Mouse (Mus musculus) hindbrain, embryonic 15.5 days (tissue): ENCODE measurements around the gene Fchsd2. TPM values are rescaled to one million over a fixed set of nuclear protein-coding genes. Genes with fewer than 3 reads are reported as not detected.
A peak's percentile ranks its signal among the peaks of the same experiment; 100 is the strongest.

Experiments
- ATAC-seq: fragments of 200-750 bp; cut with Nextera tagmentation; 2 replicates; pipeline ENCODE4 v1.8.0; 2017; ENCODE audit warnings: low read depth, moderate number of reproducible peaks, moderate TSS enrichment; ENCODE audit not compliant: low FRiP score
- H3K27ac ChIP-seq: fragments of 300-500 bp; sonication (generic); replicated peaks from 2 replicates; pipeline ENCODE4 v1.5.1; 2015; ENCODE audit warnings: mild to moderate bottlenecking, inconsistent platforms
- H3K27me3 ChIP-seq: fragments of 300-500 bp; sonication (generic); 2 replicates; pipeline ENCODE4 v1.6.1; 2015; ENCODE audit warnings: control low read depth, inconsistent platforms
- H3K36me3 ChIP-seq: fragments of 300-500 bp; sonication (generic); 2 replicates; pipeline ENCODE4 v1.6.1; 2015; ENCODE audit warnings: control low read depth, inconsistent platforms
- H3K4me1 ChIP-seq: fragments of 300-500 bp; sonication (generic); replicated peaks from 2 replicates; pipeline ENCODE4 v1.6.1; 2015; ENCODE audit warnings: control low read depth, inconsistent platforms
- H3K4me2 ChIP-seq: fragments of 300-500 bp; sonication (generic); 2 replicates; pipeline ENCODE4 v1.6.1; 2015; ENCODE audit warnings: moderate library complexity, mild to moderate bottlenecking, inconsistent platforms
- H3K4me3 ChIP-seq: fragments of 300-500 bp; sonication (generic); 2 replicates; pipeline ENCODE4 v1.5.1; 2015; ENCODE audit warnings: mild to moderate bottlenecking, inconsistent platforms
- H3K9ac ChIP-seq: fragments of 300-500 bp; sonication (generic); 2 replicates; pipeline ENCODE4 v1.6.1; 2015; ENCODE audit warnings: inconsistent platforms
- H3K9me3 ChIP-seq: fragments of 300-500 bp; sonication (generic); 2 replicates; pipeline ENCODE4 v1.6.1; 2016; ENCODE audit warnings: control low read depth, inconsistent platforms
- WGBS: fragments of 180-500 bp; shearing (Covaris S2); methylation state at CpG from one replicate; pipeline ENCODE4 v1.1.7; 2015; 5-methylcytosine and 5-hydroxymethylcytosine counted together
- polyA plus RNA-seq: library from polyadenylated mRNA; unstranded; fragments of >200 nt; fragmentation: Nextera tagmentation; extraction: Ambion mirVana; gene quantifications from 2 replicates; pipeline ENCODE4 v1.2.1, GENCODE M21; 2015

The Fchsd2 gene
- polyA plus RNA-seq, 1 experiment from 2014 or later: 40.5 TPM

- Histone ChIP-seq H3K4me1 (peaks cover 4% of the 10 kb centered on the region), H3K9me3 (no peaks in the 10 kb centered on the region), H3K27me3 (no peaks in the 10 kb centered on the region), H3K9ac (no peak overlapping the region), H3K36me3 (no peaks in the 10 kb centered on the region), H3K4me2 (no peak overlapping the region), H3K4me3 (no peak overlapping the region), H3K27ac (no peak overlapping the region)
- ATAC-seq: no peak
- 85% methylated on average over 4 of the region's 4 CpGs for WGBS
Measured at GRCm38 (mm10) chr7:101163878-101164277, 71.2 kb downstream of the Fchsd2 start.

- no peaks in the 10 kb centered on the region for H3K9me3 ChIP-seq
- H3K4me3 ChIP-seq: no peak overlapping the region
- peak; percentile 69; the same call in 1 of the 2 replicates for ATAC-seq
- H3K9ac ChIP-seq: no peak overlapping the region
- WGBS: 32% methylated on average over 2 of the region's 2 CpGs
- no peaks in the 10 kb centered on the region for H3K27me3 ChIP-seq
- H3K27ac ChIP-seq: no peak overlapping the region
- H3K4me2 ChIP-seq: no peak overlapping the region
- no peaks in the 10 kb centered on the region for H3K4me1 ChIP-seq
- no peaks in the 10 kb centered on the region for H3K36me3 ChIP-seq
Measured at GRCm38 (mm10) chr7:101166568-101166967, 73.9 kb downstream of the Fchsd2 start.

- no peaks in the 10 kb centered on the region for H3K9me3 ChIP-seq
- no peak overlapping the region for H3K4me2 ChIP-seq
- no peak for ATAC-seq
- peaks cover 3% of the 10 kb centered on the region; the same call in 1 of the 2 replicates for H3K4me1 ChIP-seq
- no peak overlapping the region for H3K4me3 ChIP-seq
- no peak overlapping the region for H3K27ac ChIP-seq
- H3K36me3 ChIP-seq: no peaks in the 10 kb centered on the region
- H3K27me3 ChIP-seq: no peaks in the 10 kb centered on the region
- 52% methylated on average over 3 of the region's 3 CpGs for WGBS
- no peak overlapping the region for H3K9ac ChIP-seq
Measured at GRCm38 (mm10) chr7:101170482-101170881, 77.8 kb downstream of the Fchsd2 start.

- H3K9me3 ChIP-seq: no peaks in the 10 kb centered on the region
Measured at GRCm38 (mm10) chr7:101171002-101171401, 78.3 kb downstream of the Fchsd2 start.

GRCm38 (mm10) chr7:101173331-101173730 lies 80.7 kb downstream of the Fchsd2 start:
- WGBS: 72% methylated on average over 3 of the region's 3 CpGs
- no peaks in the 10 kb centered on the region for H3K27me3 ChIP-seq
- H3K27ac ChIP-seq: no peak overlapping the region
- no peak overlapping the region for H3K4me3 ChIP-seq
- no peaks in the 10 kb centered on the region for H3K36me3 ChIP-seq
- no peak overlapping the region for H3K4me2 ChIP-seq
- no peaks in the 10 kb centered on the region for H3K9me3 ChIP-seq
- ATAC-seq: no peak
- no peak overlapping the region for H3K9ac ChIP-seq
- peaks cover 3% of the 10 kb centered on the region; the same call in 1 of the 2 replicates for H3K4me1 ChIP-seq

More at GRCm38 (mm10) chr7:101171002-101171401, 78.3 kb downstream of the Fchsd2 start:
- H3K36me3 ChIP-seq: no peaks in the 10 kb centered on the region
- WGBS: 78% methylated on average over 1 of the region's 1 CpGs
- no peak for ATAC-seq
- no peaks in the 10 kb centered on the region for H3K27me3 ChIP-seq
- H3K4me3 ChIP-seq: no peak overlapping the region
- no peak overlapping the region for H3K27ac ChIP-seq
- H3K9ac ChIP-seq: no peak overlapping the region
- peaks cover 3% of the 10 kb centered on the region; the same call in 1 of the 2 replicates for H3K4me1 ChIP-seq
- no peak overlapping the region for H3K4me2 ChIP-seq

- Histone ChIP-seq H3K4me2 (no peak overlapping the region), H3K9ac (no peak overlapping the region), H3K36me3 (no peaks in the 10 kb centered on the region), H3K27me3 (no peaks in the 10 kb centered on the region), H3K4me1 (no peaks in the 10 kb centered on the region), H3K9me3 (no peaks in the 10 kb centered on the region), H3K27ac (0 out of 2 replicates have a peak overlapping the region, but pooled peaks have one; percentile 30), H3K4me3 (no peak overlapping the region)
- ATAC-seq: no peak
- WGBS: 93% methylated on average over 2 of the region's 2 CpGs
Measured at GRCm38 (mm10) chr7:101178751-101179150, 86.1 kb downstream of the Fchsd2 start.

- H3K4me2 ChIP-seq: no peak overlapping the region
- H3K9me3 ChIP-seq: no peaks in the 10 kb centered on the region
- 79% methylated on average over 3 of the region's 3 CpGs for WGBS
- H3K27me3 ChIP-seq: no peaks in the 10 kb centered on the region
- no peak overlapping the region for H3K27ac ChIP-seq
- H3K9ac ChIP-seq: no peak overlapping the region
- ATAC-seq: no peak
- no peaks in the 10 kb centered on the region for H3K4me1 ChIP-seq
- H3K4me3 ChIP-seq: no peak overlapping the region
- H3K36me3 ChIP-seq: peaks cover 13% of the 10 kb centered on the region; the same call in 1 of the 2 replicates
Measured at GRCm38 (mm10) chr7:101191326-101191969, 98.8 kb downstream of the Fchsd2 start.

- H3K4me2 ChIP-seq: no peak overlapping the region
- H3K4me1 ChIP-seq: no peaks in the 10 kb centered on the region
- 98% methylated on average over 1 of the region's 1 CpGs for WGBS
- H3K27me3 ChIP-seq: no peaks in the 10 kb centered on the region
- no peak for ATAC-seq
- no peaks in the 10 kb centered on the region for H3K9me3 ChIP-seq
- no peak overlapping the region for H3K9ac ChIP-seq
- H3K36me3 ChIP-seq: peaks cover 3% of the 10 kb centered on the region; the same call in 1 of the 2 replicates
- H3K27ac ChIP-seq: no peak overlapping the region
- no peak overlapping the region for H3K4me3 ChIP-seq
Measured at GRCm38 (mm10) chr7:101210826-101211225, 118.2 kb downstream of the Fchsd2 start.

- Histone ChIP-seq H3K36me3 (peaks cover 6% of the 10 kb centered on the region; the same call in 1 of the 2 replicates), H3K9ac (no peak overlapping the region), H3K9me3 (no peaks in the 10 kb centered on the region), H3K4me2 (no peak overlapping the region), H3K27ac (no peak overlapping the region), H3K4me3 (no peak overlapping the region), H3K27me3 (no peaks in the 10 kb centered on the region), H3K4me1 (no peaks in the 10 kb centered on the region)
- 82% methylated on average over 3 of the region's 3 CpGs for WGBS
- ATAC-seq: no peak
Measured at GRCm38 (mm10) chr7:101213515-101214263, 121.0 kb downstream of the Fchsd2 start.

GRCm38 (mm10) chr7:101216724-101217123 lies 124.1 kb downstream of the Fchsd2 start:
- Histone ChIP-seq H3K9ac (no peak overlapping the region), H3K4me1 (no peaks in the 10 kb centered on the region), H3K9me3 (no peaks in the 10 kb centered on the region), H3K4me3 (no peak overlapping the region), H3K36me3 (peaks cover 6% of the 10 kb centered on the region; the same call in 1 of the 2 replicates), H3K4me2 (no peak overlapping the region), H3K27me3 (no peaks in the 10 kb centered on the region), H3K27ac (no peak overlapping the region)
- 58% methylated on average over 2 of the region's 2 CpGs for whole genome bisulfite sequencing
- ATAC-seq: no peak

GRCm38 (mm10) chr7:101223501-101223900 lies 130.8 kb downstream of the Fchsd2 start:
- ATAC-seq: no peak
- 98% methylated on average over 2 of the region's 2 CpGs for WGBS

GRCm38 (mm10) chr7:101229336-101229735 lies 136.7 kb downstream of the Fchsd2 start:
- 0 out of 2 replicates have a peak, but pooled peaks cover 7% of the 10 kb centered on the region for H3K4me1 ChIP-seq
- H3K27ac ChIP-seq: no peak overlapping the region
- no peak for ATAC-seq
- no peak overlapping the region for H3K9ac ChIP-seq
- no peak overlapping the region for H3K4me3 ChIP-seq
- WGBS: 69% methylated on average over 1 of the region's 1 CpGs
- no peaks in the 10 kb centered on the region for H3K27me3 ChIP-seq
- no peak overlapping the region for H3K4me2 ChIP-seq
- H3K36me3 ChIP-seq: 0 out of 2 replicates have a peak, but pooled peaks cover 4% of the 10 kb centered on the region
- no peaks in the 10 kb centered on the region for H3K9me3 ChIP-seq

More at GRCm38 (mm10) chr7:101223501-101223900, 130.8 kb downstream of the Fchsd2 start:
- Histone ChIP-seq H3K27me3 (no peaks in the 10 kb centered on the region), H3K4me3 (no peak overlapping the region), H3K27ac (no peak overlapping the region), H3K9me3 (no peaks in the 10 kb centered on the region), H3K36me3 (no peaks in the 10 kb centered on the region), H3K9ac (no peak overlapping the region), H3K4me2 (no peak overlapping the region), H3K4me1 (no peaks in the 10 kb centered on the region)
